10 mouse cellular contexts compared by ENCODE assay signal in the genomic region with DNA sequence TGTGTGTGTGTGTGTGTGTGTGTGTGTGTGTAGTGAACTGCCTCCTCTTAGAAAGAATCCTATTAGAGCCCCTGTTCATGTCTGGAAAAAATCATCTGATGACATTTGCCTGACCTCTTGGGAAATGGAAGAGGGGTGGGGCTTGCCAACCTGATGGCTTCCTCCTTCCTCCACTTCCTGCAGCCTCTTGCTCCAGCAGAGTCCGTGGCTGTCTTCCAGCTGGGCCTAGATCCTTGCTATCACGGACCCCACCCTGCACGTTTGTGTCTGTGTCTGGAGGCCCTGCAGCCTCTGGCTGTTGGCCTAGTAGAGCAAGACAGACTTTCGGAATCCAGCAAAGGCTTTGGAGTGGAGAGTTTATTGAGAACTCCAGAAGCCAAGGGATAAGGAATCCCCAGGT.
DNase-seq lines count a peak whose midpoint lies in the region; ATAC-seq and TF ChIP-seq lines count a peak whose summit lies in the region.
"Had no signal": no experiment of that assay in that cellular context is flagged by ENCODE, and none has a peak within 500 bp of the region (broad histone marks: within the 10 kb centered on the region; RNA-seq: fewer than 3 reads in every experiment).

No protein-coding gene starts in this region.

- no peaks in the 10 kb centered on the region for H3K36me3 ChIP-seq in liver, embryonic 12.5 days
- H3K36me3 ChIP-seq in heart, adult 2 months (ENCODE audit: control insufficient read depth, insufficient read depth, low read length) = no peaks in the 10 kb centered on the region; the same call in 1 of the 2 replicates
- H3K36me3 ChIP-seq in midbrain, embryonic 16.5 days (ENCODE audit: control insufficient read depth, insufficient read depth, low read length) = no peaks in the 10 kb centered on the region
- H3K36me3 ChIP-seq in hindbrain, embryonic 12.5 days = no peaks in the 10 kb centered on the region
- H3K36me3 ChIP-seq: neural tube, embryonic 13.5 days had no signal

- TF ChIP-seq POLR2A in heart, adult 2 months (IDR thresholded peaks at IDR 0.05; ENCODE audit: insufficient read depth, low read depth, low read length) = no peak

- peak; percentile 33 for DNase-seq in liver
- peak; percentile 77 to 89 for DNase-seq in heart, adult 2 months
- peak; percentile 90 to 95 for DNase-seq in kidney, postnatal 25 days
- peak; percentile 69 for DNase-seq in skeletal muscle tissue, adult 2 months (ENCODE audit: low read depth, low spot score)
- DNase-seq in left cerebral cortex, postnatal 14 days (ENCODE audit: low spot score in 2 of 2) = no peak

- no peak overlapping the region for H3K4me3 ChIP-seq in liver, embryonic 12.5 days
- no peak overlapping the region for H3K4me3 ChIP-seq in heart, adult 2 months
- H3K4me3 ChIP-seq in midbrain, embryonic 16.5 days (ENCODE audit: low read depth, low read length) = no peak overlapping the region
- no peak overlapping the region for H3K4me3 ChIP-seq in hindbrain, embryonic 12.5 days
- H3K4me3 ChIP-seq: neural tube, embryonic 13.5 days had no signal

- 0 out of 2 replicates have a peak, but pooled peaks cover 3% of the 10 kb centered on the region for H3K4me1 ChIP-seq in liver, embryonic 12.5 days
- H3K4me1 ChIP-seq in heart, adult 2 months (ENCODE audit: control insufficient read depth, insufficient read depth, low read length) = peaks cover 9% of the 10 kb centered on the region
- no peaks in the 10 kb centered on the region for H3K4me1 ChIP-seq in midbrain, embryonic 16.5 days (ENCODE audit: control insufficient read depth, insufficient read depth, low read length)
- H3K4me1 ChIP-seq in hindbrain, embryonic 12.5 days = peaks cover 11% of the 10 kb centered on the region; the same call in 1 of the 2 replicates

- no peaks in the 10 kb centered on the region for H3K79me2 ChIP-seq in heart, adult 2 months (replicated peaks; ENCODE audit: control insufficient read depth, insufficient read depth, low read length)

- no peak overlapping the region for H3K4me2 ChIP-seq in liver, embryonic 12.5 days
- H3K4me2 ChIP-seq in midbrain, embryonic 16.5 days (ENCODE audit: low read length) = no peak overlapping the region
- no peak overlapping the region for H3K4me2 ChIP-seq in hindbrain, embryonic 12.5 days (replicated peaks)
- H3K4me2 ChIP-seq: neural tube, embryonic 13.5 days had no signal

- peak; percentile 92 for TF ChIP-seq EP300 in heart, adult 2 months (IDR thresholded peaks at IDR 0.05; ENCODE audit: insufficient read depth, low read depth, low read length)

- intact Hi-C loops in heart, adult 2 months (cut with DNase I) = loop anchor here (1.0 kb wide), 1 partner anchor 59 kb away; no protein-coding TSS in a partner anchor
- intact Hi-C loops in left cerebral cortex, postnatal 14 days (cut with DNase I) = no loop called here

- no peak for ATAC-seq in liver, embryonic 12.5 days
- no peak for ATAC-seq in midbrain, embryonic 16.5 days
- no peak for ATAC-seq in hindbrain, embryonic 12.5 days (ENCODE audit: low FRiP score)

- H3K27ac ChIP-seq in liver, embryonic 12.5 days = no peak overlapping the region; the same call in 1 of the 2 replicates
- peak overlapping the region; percentile 51 for H3K27ac ChIP-seq in heart, adult 2 months
- H3K27ac ChIP-seq in midbrain, embryonic 16.5 days (ENCODE audit: low read length) = no peak overlapping the region
- no peak overlapping the region for H3K27ac ChIP-seq in hindbrain, embryonic 12.5 days
- H3K27ac ChIP-seq: neural tube, embryonic 13.5 days had no signal

- H3K9ac ChIP-seq in liver, embryonic 12.5 days = no peak overlapping the region
- H3K9ac ChIP-seq in heart, adult 2 months (ENCODE audit: low read depth, low read length) = no peak overlapping the region
- no peak overlapping the region for H3K9ac ChIP-seq in midbrain, embryonic 16.5 days (ENCODE audit: low read depth, low read length)
- H3K9ac ChIP-seq in hindbrain, embryonic 12.5 days = no peak overlapping the region
- H3K9ac ChIP-seq: neural tube, embryonic 13.5 days had no signal

- WGBS in liver, embryonic 12.5 days (ENCODE audit: insufficient replicate concordance) = 43% methylated on average over 4 of the region's 4 CpGs
- WGBS in heart, adult 2 months = 28% methylated on average over 4 of the region's 4 CpGs
- WGBS in midbrain, embryonic 16.5 days = 92% methylated on average over 4 of the region's 4 CpGs
- 70% methylated on average over 4 of the region's 4 CpGs for WGBS in hindbrain, embryonic 12.5 days

- no peak for TF ChIP-seq CTCF in heart, adult 2 months (IDR thresholded peaks at IDR 0.05)

- H3K9me3 ChIP-seq in liver, embryonic 12.5 days (replicated peaks) = no peaks in the 10 kb centered on the region
- H3K9me3 ChIP-seq in midbrain, embryonic 16.5 days (replicated peaks; ENCODE audit: control insufficient read depth, low read length, poor library complexity, severe bottlenecking) = no peaks in the 10 kb centered on the region
- H3K9me3 ChIP-seq in hindbrain, embryonic 12.5 days (replicated peaks) = peaks cover 5% of the 10 kb centered on the region; the same call in 1 of the 2 replicates
- H3K9me3 ChIP-seq: neural tube, embryonic 13.5 days had no signal

- H3K27me3 ChIP-seq in liver, embryonic 12.5 days (replicated peaks) = no peaks in the 10 kb centered on the region
- H3K27me3 ChIP-seq in heart, adult 2 months (ENCODE audit: control insufficient read depth, insufficient read depth, low read length) = no peaks in the 10 kb centered on the region
- no peaks in the 10 kb centered on the region for H3K27me3 ChIP-seq in midbrain, embryonic 16.5 days (ENCODE audit: control insufficient read depth, insufficient read depth, low read depth, low read length)
- H3K27me3 ChIP-seq in hindbrain, embryonic 12.5 days = no peaks in the 10 kb centered on the region
- H3K27me3 ChIP-seq: CH12.LX; neural tube, embryonic 13.5 days had no signal

Comparison
In these comparisons a context has a peak if more than half of its experiments do, and no peak if none do; other contexts are left out.
1. DNase-seq: peak in liver (single experiment), heart, adult 2 months (2 of 2), kidney, postnatal 25 days (2 of 2) and skeletal muscle tissue, adult 2 months (single experiment); none in left cerebral cortex, postnatal 14 days (0 of 2).